Mouse (Mus musculus) liver, adult (tissue): ENCODE measurements around the gene Pdcd6ip.

Experiments
- GATA4 ChIP-seq: IDR thresholded peaks from 2 replicates; pipeline ENCODE4 v1.6.1; 2014; ENCODE audit warnings: mild to moderate bottlenecking, low read length; ENCODE audit not compliant: insufficient replicate concordance

Gene Pdcd6ip

GRCm38 (mm10) chr9:113710871-113711270 is 2.8 kb upstream of the Pdcd6ip start:
- no peak for TF ChIP-seq GATA4

GRCm38 (mm10) chr9:113708361-113709280 is 562 bp upstream of the Pdcd6ip start:
- no peak for TF ChIP-seq GATA4

DNA sequence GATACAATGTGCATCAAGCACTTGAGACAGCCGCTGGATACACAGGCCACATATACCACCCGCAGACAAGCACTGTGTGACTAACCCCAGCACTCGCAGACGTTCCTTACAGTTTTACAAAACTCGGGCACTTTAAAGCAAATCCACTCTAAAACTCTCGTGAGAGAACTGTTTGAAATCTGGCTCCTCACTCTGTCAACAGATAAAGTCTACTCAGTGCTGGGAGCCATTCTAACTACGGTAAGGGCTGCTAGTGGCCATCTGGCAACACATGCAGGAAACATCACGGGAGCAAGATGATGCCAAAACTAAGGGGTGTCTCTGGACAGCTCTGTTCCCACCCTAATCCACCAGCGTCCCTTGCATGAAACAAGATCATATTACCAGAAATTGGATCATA is 1.2 kb downstream of the Pdcd6ip start:
- no peak for TF ChIP-seq GATA4

DNA sequence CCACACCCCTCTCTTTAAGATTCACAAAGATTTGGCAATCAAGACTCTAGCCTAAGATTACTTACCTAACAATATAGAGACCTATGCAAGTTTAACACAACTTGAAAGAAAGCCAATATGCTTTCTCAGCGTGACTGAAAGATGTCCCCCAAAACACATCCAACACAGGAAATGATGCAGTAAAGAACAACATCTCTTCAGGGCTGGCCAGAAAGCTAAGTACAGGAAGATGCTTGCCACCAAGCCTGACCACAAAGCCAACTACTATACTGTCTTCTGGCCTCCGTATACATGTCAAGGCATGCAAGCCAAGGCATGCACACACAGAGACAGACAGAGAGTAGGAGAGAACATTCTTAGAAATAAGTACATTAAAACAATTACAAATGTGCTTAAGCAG is 2.0 kb downstream of the Pdcd6ip start:
- TF ChIP-seq GATA4: no peak

- TF ChIP-seq GATA4: no peak
Measured at GRCm38 (mm10) chr9:113701441-113702160, 6.5 kb downstream of the Pdcd6ip start.

GRCm38 (mm10) chr9:113687461-113687860 is 20.6 kb downstream of the Pdcd6ip start:
- no peak for TF ChIP-seq GATA4

DNA sequence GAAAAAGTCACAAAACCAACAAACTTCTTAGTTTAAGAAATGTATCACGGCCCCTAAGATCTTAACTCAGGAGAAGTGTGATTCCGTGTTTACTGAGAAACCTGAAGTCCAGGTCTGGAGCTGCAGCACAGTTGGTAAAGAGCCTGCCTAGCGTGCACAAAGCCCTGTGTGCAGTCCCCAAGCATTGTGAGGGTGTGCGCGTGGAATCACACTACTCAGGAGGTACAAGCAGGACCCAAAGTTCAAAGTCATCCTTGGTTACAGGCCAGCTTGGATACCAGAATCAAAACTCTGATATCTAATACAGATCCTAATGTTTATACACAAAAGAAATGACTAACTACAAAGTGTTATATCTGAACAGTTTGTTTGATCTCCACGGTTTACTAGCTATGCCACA is 34.3 kb downstream of the Pdcd6ip start:
- no peak for TF ChIP-seq GATA4

GRCm38 (mm10) chr9:113672352-113672751 is 35.7 kb downstream of the Pdcd6ip start:
- no peak for TF ChIP-seq GATA4

DNA sequence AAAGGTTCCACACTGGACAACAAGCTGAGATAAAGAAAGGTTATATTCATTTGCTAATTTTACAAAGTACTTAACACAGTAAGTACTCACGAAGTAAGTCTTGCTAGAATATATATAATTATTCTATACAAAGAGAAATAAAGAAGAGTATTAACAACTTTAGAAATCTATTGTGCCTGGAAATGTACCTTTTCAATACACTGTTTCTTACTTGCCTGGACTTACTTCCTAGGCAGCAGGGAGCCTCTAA is 37.3 kb downstream of the Pdcd6ip start:
- no peak for TF ChIP-seq GATA4

DNA sequence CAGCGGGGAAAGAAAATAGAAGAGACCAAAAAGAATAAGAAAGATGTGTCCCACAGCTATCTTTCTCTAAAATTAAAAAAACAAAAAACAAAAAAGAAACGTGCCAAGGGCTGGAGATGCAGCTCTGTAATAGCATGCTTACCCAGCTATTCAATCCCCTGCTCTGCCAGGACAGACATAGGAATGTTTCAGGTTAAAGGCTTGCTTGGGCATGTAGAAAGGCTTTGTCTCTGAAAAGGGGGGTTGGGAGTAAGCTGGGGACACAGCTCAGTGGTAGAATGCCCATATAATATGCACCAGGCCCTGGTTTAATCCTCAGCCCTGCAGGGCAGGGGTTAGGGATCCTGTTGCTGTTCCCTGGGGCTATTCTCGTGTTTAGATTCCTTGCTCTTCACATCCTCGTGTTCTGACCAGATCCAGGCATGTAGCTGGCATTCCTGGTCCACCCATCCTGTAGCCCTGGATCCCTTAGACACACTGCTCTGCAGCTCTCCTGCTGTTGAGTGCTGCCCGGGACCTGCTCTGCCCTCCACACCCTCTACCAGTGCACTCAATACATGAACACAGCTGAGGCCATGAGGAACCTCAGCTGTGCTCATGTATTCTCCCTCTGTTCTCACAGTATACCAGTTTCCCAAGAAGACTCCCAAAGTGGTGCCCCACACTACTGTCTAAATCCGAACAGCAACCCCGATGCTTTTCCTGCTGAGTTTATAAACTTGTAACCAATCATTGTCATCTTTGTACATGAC is 37.8 kb downstream of the Pdcd6ip start:
- TF ChIP-seq GATA4: no peak

DNA sequence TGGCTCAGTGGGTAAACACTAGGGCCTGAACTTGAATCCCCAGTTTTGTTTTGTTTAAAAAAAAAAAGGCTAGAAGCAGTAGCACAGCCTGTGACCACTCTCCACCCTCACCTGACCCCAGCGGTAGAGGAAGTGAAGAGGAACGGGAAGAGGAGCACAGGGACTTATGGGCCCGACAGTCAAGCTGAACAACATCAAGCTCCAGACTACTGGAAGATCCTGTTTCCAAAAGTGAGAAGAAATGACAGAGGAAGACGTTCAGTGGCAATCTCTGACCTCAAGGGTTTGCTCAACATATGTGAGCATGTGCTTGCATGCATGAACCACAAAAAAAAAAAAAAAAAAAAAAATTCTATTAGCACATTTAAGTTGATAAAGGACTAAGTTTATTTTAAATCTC is 44.6 kb downstream of the Pdcd6ip start:
- no peak for TF ChIP-seq GATA4

GRCm38 (mm10) chr9:113657837-113658236 is 50.2 kb downstream of the Pdcd6ip start:
- TF ChIP-seq GATA4: no peak

GRCm38 (mm10) chr9:113653571-113653970 is 54.5 kb downstream of the Pdcd6ip start:
- no peak for TF ChIP-seq GATA4

- TF ChIP-seq GATA4: no peak
Measured at GRCm38 (mm10) chr9:113650787-113651186, 57.3 kb downstream of the Pdcd6ip start.

DNA sequence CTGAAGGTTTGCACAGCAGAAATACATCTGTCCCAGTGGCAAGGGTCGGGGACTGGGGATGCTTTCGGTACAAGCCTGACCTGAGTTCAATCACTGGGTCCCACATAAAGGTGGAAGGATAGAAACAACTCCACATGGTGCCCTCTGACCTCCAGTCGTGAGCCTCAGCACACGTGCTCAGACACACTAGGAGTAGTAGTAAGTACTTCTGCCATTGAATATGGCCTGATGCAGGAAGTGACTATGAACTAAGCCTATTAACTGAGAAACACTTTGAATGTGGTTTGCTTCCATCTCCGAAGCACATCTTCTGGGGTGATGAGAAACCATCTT is 62.3 kb downstream of the Pdcd6ip start:
- no peak for TF ChIP-seq GATA4
